Mouse (Mus musculus) gastrocnemius, adult 2 months (tissue): ENCODE results near the gene Akap9. TPM values are rescaled to one million over a fixed set of nuclear protein-coding genes. Genes with fewer than 3 reads are reported as not detected.
"Not testable (repeated sequence)": the region's sequence is repeated elsewhere in the genome, so short reads cannot be mapped to it uniquely, and the experiment has no call there.

Experiments used
- DNase-seq: peaks from one replicate; pipeline ENCODE4 v3.0.0; 2022
- H3K27ac ChIP-seq: fragments of 200-600 bp; 2 replicates; pipeline ENCODE4 v1.8.1; 2022; ENCODE audit warnings: mild to moderate bottlenecking
- H3K4me3 ChIP-seq: fragments of 200-600 bp; 2 replicates; pipeline ENCODE4 v1.8.1; 2022; ENCODE audit warnings: mild to moderate bottlenecking, moderate library complexity
- CTCF ChIP-seq: fragments of 200-600 bp; IDR thresholded peaks from 2 replicates; pipeline ENCODE4 v1.8.1; 2022; ENCODE audit warnings: antibody characterized with exemption, mild to moderate bottlenecking, moderate library complexity
- intact Hi-C: fragments of 180-260 bp; cut with DNase I; formaldehyde crosslinking; loops from one replicate; pipeline ENCODE4 v1.15.1; 2025
- total RNA-seq, 2 experiments: library from RNA; stranded (reverse); gene quantifications; 2 replicates each; pipeline ENCODE4 v1.2.3; 2021

Gene Akap9
- total RNA-seq, 2 experiments from 2014 or later, result 50.2 to 51.8 TPM

DNA sequence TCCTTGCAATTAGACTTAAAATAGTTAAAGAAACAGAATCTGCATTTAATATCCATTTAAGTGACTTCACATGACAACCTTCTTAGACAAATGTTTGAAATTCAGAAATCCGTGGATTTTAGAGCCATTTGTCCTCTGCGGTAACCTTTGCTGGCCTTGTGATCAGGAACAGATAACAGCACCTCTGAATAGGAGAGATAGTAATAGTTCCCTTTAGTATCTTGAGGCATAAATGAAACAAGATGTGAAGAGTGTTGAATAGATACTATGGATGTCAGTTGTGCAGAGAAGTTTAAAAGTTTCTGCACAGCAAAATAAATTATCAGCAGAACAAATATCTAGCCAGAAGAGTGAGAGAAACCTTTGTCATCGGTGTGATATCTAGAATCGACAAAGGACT is 50.0 kb downstream of the Akap9 start:
- no peak for DNase-seq
- intact Hi-C loops, result no loop called here
- no peak for TF ChIP-seq CTCF
- Histone ChIP-seq H3K27ac (no peak overlapping the region), H3K4me3 (no peak overlapping the region)

DNA sequence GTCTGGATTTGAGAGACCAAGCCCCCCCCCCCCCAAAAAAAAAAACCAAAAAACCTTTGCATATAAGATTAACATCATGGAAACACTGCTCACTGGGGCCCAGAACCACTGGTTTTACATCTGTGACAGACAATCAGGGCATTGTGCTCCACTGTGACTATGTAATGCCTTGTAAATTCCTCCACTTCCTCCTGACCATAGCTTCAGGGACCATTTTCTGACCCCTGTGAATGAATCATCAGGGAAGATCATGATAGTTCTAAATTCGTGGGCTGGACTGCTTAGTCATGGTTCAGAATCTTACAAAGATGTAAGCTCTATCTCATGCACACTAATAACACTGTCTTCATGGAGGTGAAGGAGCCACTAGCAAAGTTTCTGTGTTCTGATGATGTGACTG is 61.8 kb downstream of the Akap9 start:
- intact Hi-C loops, result no loop called here
- TF ChIP-seq CTCF, result no peak
- Histone ChIP-seq H3K27ac (no peak overlapping the region), H3K4me3 (no peak overlapping the region)
- DNase-seq, result no peak

DNA sequence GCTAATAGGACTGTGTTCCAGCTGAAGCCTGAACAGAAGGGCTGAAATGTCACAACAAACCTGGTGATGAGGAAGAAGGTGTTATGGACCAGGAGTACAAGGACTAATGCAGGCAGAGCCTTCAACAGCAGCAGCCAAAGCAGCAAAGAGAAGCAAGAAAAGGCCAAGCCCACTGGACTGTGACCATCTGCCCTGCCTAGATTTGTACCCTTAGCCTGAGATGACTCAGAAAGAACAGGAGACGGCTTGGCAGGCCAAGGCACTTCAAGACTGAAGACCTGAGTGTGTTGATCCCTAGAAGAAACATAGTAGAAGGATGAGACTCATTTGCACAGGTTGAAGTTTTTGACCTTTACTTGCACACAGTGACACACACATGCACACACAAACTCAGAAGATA is 62.6 kb downstream of the Akap9 start:
- intact Hi-C loops, result no loop called here
- Histone ChIP-seq H3K4me3 (no peak overlapping the region), H3K27ac (no peak overlapping the region)
- TF ChIP-seq CTCF, result no peak
- no peak for DNase-seq

DNA sequence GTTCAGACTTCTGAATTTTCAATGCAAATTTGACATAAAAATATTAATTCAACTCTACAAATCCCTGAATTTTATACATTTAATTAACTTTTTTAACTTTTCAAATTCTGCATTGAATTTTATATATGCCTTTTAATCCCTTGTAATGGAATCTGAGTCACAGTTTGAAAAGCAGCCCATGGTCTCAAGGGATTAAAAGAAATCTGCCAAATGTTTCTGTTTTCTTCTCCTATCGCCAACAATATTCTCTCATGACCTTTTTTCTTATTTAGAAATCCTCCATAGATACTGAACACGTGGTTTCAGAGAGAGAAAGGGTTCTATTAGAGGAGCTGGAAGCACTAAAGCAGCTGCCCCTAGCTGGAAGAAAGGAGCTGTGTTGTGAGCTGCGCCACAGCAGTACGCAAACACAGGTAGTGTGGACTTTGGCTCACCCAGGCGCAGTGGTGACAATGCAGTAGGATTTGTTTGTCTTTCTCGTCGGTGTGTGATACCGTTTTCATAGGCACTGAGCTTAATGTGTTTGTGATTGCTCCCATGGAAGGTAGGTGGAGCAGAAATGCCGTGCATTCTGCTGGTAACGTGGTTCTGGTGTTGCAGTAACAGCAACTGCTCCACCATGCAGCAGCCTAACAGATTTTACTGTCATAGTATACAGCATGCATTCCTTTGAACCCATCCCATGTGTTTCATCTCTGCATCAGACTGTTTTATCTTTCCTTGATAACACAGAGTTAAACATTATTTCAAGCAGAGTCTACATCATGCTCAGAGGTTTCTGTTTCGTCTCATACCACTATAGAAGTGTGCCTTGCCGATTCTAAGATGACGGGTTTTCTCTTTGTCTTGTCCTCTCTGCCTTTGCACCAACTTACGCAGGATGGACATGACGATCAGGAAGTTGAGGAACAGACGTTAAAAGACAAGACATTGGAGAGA is 76.9 kb downstream of the Akap9 start:
- H3K27ac ChIP-seq, result peak overlapping the region; percentile 85
- intact Hi-C loops, result loop anchor here (5.0 kb wide), 1 partner anchor 42 kb away; no protein-coding TSS in a partner anchor
- no peak for TF ChIP-seq CTCF
- DNase-seq, result no peak
- peak overlapping the region; percentile 41 for H3K4me3 ChIP-seq

DNA sequence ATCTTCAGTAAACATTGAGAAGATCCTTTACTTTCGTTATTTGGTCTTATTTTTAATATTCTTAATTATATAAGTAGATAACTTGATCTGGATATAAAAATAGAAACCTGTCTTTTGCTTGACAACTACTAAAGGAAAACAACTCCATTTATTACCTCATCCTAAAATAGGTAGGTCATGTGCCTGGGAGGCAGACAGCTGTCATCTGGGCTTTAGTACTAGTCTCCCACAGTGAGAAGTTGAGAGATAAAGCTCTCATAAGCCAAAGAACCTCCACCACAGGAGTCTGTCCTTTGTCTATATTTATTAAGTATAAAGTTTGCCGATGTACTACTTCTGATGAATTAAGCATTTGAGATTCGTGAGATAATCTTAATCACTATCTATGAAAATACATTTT is 78.8 kb downstream of the Akap9 start:
- TF ChIP-seq CTCF, result no peak
- no peak for DNase-seq
- intact Hi-C loops, result no loop called here
- Histone ChIP-seq H3K27ac (peak overlapping the region; percentile 85), H3K4me3 (peak overlapping the region; percentile 24; the same call in 1 of the 2 replicates)

DNA sequence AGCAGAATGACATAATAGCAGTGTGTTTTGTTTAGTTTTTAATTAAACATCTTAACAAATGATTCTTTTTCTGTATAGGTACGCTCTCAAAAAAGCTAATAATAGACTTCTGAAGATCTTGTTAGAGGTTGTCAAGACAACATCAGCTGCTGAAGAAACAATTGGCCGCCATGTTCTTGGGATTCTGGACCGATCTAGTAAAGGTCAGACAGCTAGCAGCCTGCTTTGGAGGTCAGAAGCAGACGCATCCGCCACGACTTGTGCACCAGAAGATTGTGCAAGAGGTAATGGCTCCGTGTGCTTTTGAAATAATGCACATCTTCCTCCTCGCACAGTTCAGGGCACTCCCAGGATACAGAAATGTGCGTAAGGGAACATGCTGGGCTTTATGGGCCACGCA is 80.4 kb downstream of the Akap9 start:
- intact Hi-C loops, result no loop called here
- TF ChIP-seq CTCF, result no peak
- H3K4me3 ChIP-seq, result no peak overlapping the region
- peak overlapping the region; percentile 85 for H3K27ac ChIP-seq
- DNase-seq, result no peak

DNA sequence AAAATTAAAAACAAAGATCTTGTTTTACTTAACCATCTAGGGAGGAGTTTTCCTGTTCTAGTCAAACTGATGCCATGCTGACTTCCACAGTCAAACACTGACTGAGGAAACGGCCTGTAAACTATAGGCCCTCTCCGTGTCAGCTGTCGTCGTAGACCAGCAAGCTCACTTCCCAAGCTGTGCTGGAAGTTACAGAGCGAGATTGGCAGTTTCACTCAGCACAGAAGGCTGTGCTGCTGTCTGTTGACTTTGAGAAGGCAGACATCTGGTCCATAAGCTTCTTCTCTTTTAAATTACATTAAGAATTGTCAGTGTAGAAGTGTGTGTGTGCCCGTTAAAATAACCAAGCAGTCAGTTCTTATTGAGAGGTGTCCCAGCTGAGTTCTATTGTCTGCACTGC is 81.7 kb downstream of the Akap9 start:
- Histone ChIP-seq H3K27ac (no peak overlapping the region; the same call in 1 of the 2 replicates), H3K4me3 (no peak overlapping the region)
- DNase-seq, result no peak
- intact Hi-C loops, result no loop called here
- TF ChIP-seq CTCF, result no peak

DNA sequence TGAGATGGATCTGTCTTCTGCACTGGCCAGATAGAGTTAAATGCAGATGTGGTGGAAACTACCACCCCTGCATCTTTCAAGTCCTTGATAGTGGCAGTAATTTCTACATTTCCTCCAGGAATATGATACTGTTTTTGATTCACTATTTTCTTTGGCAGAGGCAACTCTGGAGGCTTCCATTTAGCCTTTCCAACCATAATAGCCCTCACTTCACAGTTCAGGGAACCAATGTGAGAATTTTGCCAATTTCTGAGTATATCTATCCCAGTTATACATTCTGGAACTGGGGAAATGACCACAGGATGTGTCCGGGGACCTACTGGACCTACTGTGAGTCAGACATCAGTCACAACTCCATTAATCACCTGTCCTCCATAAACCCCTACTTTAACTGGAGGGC is 89.8 kb downstream of the Akap9 start:
- H3K27ac ChIP-seq, DNase-seq, H3K4me3 ChIP-seq, intact Hi-C loops: not testable (repeated sequence)

DNA sequence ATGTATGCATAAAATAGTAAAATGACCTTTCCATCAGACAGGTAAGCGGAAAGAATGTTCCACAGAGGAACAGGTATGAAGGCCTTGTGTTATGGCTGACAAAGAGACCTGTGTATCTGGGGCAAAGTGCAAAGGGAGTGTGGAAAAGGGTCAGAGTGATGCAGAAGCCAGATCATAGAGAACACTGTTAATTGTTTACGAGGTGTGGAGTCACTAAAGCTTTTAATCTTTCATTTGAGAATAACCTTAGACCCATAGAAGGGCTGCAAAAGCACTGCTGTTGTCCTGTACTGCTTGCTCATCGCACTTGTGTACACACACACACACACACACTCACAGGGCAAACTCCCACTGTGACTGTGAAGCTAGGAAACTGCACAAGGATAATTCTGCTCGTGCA is 91.5 kb downstream of the Akap9 start:
- DNase-seq, result no peak
- TF ChIP-seq CTCF, result no peak
- Histone ChIP-seq H3K27ac (no peak overlapping the region), H3K4me3 (no peak overlapping the region)
- intact Hi-C loops, result no loop called here

DNA sequence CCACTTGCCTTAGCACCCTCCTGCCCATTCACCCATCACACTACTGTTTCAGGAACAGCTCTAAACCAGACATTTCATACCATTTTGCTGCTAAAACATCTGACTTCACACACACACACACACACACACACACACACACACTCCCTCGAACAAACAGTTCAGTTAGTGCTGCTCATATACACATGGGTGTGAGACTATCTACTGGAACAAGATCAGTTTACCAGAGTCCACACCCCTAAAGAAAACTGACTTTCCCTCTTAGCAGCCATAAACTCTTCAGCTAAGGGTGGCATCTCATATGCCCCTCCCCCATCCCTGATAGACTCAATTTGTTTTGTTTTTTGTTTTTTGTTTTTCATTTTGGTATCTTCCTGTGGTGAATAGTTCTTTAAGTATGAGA is 92.2 kb downstream of the Akap9 start:
- TF ChIP-seq CTCF, result no peak
- no peak overlapping the region for H3K27ac ChIP-seq
- H3K4me3 ChIP-seq, result no peak overlapping the region
- intact Hi-C loops, result no loop called here
- DNase-seq, result no peak

DNA sequence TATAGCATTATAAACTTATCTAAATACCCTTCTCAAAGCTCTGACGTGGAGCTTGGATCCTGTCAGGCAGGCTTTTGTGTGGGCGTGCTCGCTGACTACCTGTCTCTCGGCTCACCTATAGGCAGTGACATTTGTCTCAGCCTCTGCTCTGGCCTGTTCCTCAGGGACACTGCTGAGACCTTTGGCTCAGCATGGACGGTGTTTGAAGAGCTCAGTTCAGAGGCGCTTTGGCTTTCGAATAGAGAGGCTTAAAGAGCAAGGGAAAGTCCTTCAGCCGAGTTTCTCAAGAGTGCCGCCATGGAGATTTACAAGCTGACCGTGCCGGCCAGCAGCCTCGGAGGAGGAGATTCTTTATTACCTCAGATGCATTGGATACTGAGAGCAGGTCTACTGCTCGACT is 95.3 kb downstream of the Akap9 start:
- DNase-seq, result peak; percentile 51
- intact Hi-C loops, result no loop called here
- TF ChIP-seq CTCF, result no peak
- peak overlapping the region; percentile 83 for H3K27ac ChIP-seq
- H3K4me3 ChIP-seq, result peak overlapping the region; percentile 67

DNA sequence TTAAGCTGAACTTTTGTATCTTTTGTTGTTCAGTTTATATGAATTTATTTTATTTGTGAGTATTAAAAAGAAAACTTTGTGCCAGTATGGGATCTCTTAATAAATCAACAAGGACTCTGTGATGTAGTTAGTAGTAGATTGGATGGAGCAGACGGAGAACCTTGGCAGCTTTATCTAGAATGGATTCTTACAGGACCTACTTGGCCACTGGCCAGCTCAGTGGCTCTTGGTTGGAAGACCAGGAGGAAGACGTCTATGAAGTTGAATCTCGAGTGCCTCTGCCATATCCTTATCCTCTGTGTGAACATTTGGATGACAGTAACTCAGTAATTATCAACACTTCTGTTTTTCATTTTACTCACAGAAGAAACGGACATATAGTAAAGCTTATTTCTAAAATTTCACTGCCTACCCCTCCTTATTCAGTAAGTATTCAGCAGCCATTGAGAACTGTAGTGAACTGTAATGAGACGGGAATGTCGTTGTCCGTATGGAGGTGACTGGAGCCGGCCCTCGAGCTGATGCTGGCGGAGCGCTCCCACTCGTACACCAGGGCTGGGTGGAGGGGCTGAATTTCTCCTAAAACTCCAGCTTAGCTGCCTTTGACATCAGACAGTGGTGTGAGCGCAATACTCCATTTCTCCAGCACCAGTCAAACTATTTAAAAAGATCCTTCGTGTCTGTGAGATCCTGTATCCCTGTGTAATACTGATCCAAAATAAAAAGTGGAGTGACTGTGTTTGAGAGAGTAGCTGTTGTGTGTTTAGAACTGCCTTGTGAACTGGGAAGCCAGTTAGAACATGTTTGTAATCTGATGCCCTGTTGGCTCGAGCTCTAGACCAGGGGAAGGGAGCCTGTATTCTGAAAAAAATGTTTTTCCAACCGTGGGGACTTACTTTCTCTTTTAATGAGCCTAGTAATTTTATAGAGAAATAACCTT is 96.2 kb downstream of the Akap9 start:
- no peak for TF ChIP-seq CTCF
- Histone ChIP-seq H3K27ac (peak overlapping the region; percentile 83), H3K4me3 (peak overlapping the region; percentile 67)
- intact Hi-C loops, result no loop called here
- DNase-seq, result peak; percentile 76

DNA sequence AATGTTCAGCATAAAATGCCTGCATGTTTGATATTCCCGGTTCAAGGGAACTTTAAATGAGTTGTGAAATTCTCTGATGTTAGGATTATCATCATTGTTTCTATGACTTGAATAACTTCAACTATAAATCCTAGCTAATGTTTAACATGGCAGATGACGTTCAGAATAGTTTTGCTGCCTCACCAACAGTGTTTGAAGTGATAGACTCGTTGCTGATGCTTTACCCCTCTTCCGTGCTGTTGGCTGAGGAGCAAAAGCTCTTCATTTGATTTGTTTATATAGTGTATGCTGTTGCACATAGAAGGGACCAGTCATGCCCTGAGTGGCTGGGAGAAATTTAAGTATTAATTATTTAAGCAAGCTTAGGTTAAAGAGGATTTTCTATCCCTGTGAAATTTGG is 96.9 kb downstream of the Akap9 start:
- intact Hi-C loops, result no loop called here
- no peak for DNase-seq
- peak overlapping the region; percentile 83 for H3K27ac ChIP-seq
- peak overlapping the region; percentile 67 for H3K4me3 ChIP-seq
- TF ChIP-seq CTCF, result no peak

DNA sequence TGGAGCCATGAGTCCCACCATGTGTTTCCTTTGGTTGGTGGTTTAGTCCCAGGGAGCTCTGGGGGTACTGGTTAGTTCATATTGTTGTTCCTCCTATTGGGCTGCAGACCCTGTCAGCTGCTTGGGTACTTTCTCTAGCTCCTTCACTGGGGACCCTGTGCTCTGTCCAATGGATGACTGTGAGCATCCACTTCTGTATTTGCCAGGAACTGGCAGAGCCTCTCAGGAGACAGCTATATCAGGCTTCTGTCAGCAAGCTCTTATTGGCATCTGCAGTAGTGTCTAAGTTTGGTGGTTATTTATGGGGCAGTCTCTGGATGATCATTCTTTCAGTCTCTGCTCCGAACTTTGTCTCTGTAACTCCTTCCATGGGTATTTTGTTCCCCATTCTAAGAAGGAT is 98.5 kb downstream of the Akap9 start:
- DNase-seq, result peak; percentile 39
- intact Hi-C loops, result not testable (repeated sequence)
- Histone ChIP-seq H3K27ac (peak overlapping the region; percentile 83), H3K4me3 (peak overlapping the region; percentile 49)
